Mouse (Mus musculus) kidney, adult 18-20 months (tissue): ENCODE measurements around the gene Slc35d1.
A peak's percentile ranks its signal among the peaks of the same experiment; 100 is the strongest.

ENCODE experiments used
- DNase-seq: peaks from one replicate; pipeline ENCODE4 v3.0.0; 2021

Gene Slc35d1

GRCm38 (mm10) chr4:103214925-103215820 is at the start of gene Slc35d1:
Slc35d1 (minus strand) TSS chr4:103215164.
- peak; percentile 89 for DNase-seq

DNA sequence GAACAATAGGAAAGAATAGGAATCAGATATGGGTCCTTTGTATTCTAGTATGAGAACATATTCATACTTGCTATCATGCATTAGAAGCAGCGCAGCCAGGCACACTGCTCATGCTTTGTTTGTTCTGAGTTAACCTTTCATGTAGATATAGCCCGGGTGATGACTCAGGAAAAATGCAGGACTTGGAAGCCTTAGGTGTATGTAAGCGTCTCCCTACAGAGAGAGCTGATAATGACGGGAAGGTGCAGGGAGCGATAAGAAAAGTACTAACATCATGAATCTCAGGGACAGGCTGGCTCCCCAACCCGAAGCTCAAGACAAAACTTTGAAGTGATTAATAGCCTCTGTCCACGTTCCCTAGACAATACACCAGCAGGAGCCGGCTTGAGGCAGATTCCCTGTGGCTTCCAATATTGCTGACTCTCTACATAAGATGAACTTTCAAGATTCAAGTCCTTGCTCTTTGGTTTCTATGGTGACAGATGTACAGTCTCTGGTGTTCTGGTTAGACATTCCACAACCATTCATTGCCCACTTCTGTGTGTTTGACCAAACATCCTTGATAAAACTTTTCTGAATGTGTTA is 48.9 kb upstream of the Slc35d1 start:
- no peak for DNase-seq

GRCm38 (mm10) chr4:103263378-103263777 is 48.4 kb upstream of the Slc35d1 start:
- no peak for DNase-seq

DNA sequence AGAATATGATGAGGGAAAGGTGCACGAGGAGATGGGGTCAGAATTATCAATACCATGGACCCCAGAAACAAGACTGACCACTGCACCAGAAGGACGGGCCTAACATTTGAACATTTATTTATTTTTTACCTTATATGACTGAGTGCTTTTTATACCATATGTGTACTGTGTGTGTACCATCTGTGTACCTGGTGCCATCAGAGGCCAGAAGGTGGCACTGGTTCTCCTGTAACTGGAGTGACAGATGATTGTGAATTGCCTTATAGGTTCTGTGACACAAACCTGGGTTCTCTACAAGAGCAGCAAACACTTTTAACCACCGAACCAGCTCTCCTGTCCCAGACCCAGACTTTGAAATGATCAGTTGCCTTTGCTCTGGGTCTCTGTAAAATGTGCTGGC is 43.9 kb upstream of the Slc35d1 start:
- no peak for DNase-seq

- DNase-seq: no peak
Measured at GRCm38 (mm10) chr4:103253846-103254245, 38.9 kb upstream of the Slc35d1 start.

GRCm38 (mm10) chr4:103249436-103250085 is 34.6 kb upstream of the Slc35d1 start:
- DNase-seq: no peak

DNA sequence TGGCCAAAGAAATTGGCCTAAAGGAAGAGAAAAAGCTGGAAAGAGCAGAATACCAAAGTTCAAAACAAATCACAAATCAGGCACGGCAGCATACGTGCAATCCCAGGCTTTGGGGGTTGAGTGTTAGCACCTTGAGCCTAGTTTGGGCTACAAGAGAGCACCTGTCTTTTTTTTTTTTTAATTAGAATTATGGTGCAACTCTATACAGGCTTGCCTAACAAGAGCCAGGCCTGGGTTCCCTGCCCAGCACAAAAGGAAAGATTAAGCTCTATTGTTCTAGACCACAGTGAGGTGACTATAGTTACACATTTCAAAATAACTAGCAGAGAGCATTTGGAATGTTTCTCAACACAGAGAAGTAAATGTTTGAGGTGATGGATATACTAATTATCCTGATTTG is 32.8 kb upstream of the Slc35d1 start:
- no peak for DNase-seq

GRCm38 (mm10) chr4:103247249-103247648 is 32.3 kb upstream of the Slc35d1 start:
- DNase-seq: no peak

DNA sequence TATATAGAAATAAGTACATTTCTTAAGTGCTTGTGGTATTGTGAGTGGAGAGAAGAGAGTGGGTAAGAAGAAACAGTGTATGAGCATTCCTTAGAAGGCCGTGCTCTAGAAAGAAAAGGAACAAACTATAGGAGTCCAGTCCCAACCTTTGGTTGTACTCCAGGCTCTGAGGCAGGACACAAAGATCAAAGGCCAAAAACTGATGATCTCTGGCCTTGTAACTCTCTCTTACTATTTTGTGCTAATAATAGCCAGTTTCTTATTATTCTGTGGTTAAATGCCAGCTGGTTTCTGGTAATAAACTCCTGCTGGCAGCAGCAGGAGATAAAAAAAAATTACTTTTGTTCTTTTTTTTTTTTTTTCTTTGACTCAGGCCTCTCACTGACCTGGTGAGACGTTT is 17.2 kb upstream of the Slc35d1 start:
- DNase-seq: no peak

DNA sequence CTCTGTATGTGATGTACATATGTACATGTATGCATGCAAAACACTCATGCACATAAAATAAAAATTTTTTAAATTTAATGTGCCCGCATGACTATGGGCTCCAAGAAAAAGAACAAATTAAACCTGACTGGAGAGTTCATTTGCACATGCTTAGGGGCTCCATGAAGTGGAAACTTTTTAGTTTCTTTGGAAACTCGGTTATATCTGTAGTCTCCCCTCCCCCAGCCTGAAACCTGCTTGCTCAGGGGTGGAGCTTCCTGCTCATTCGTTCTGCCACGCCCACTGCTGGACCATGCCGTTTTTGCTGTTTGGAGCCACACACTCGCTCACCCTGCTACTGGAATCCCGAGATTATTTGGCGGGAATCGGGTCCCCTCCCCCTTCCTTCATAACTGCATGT is 7.9 kb upstream of the Slc35d1 start:
- DNase-seq: no peak

DNA sequence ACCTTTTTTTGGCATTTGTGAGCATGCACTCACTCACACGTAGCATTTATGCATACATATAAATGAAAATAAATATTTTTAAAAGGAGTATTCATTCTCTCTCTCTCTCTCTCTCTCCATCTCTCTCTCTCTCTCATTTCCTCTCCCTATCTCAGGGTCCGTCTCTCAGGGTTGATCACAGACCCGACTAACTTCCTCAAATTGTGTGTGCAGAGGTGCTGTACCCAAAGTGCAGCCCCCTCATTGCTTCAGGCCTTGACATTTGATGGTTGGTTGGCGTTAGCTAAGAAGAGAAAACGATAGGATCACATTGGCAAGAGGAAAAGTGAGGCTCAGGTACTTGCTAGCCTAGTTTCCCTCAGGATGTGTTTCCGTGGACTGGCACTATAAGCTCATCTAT is 6.8 kb upstream of the Slc35d1 start:
- DNase-seq: no peak

DNA sequence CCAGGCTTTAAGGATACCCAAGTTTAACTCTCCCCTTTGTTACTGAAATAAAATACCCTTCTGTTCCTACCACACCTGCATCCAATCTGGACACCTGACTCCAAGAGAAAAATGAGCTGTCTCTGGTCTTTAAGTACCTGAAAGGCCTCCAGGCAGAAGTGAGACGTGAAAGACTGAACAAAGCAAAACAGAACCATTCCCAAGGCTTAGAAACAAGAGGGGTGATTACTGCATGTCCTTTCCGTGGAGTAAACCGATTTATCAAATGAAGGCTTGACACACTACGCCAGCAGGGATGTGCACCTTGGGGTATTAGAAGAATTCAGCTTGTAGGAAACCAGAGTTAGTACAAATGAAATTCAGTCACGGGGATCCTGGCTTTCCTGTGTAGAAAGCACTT is 4.0 kb upstream of the Slc35d1 start:
- DNase-seq: no peak

GRCm38 (mm10) chr4:103216046-103216445 is 1.1 kb upstream of the Slc35d1 start:
- peak; percentile 66 for DNase-seq

DNA sequence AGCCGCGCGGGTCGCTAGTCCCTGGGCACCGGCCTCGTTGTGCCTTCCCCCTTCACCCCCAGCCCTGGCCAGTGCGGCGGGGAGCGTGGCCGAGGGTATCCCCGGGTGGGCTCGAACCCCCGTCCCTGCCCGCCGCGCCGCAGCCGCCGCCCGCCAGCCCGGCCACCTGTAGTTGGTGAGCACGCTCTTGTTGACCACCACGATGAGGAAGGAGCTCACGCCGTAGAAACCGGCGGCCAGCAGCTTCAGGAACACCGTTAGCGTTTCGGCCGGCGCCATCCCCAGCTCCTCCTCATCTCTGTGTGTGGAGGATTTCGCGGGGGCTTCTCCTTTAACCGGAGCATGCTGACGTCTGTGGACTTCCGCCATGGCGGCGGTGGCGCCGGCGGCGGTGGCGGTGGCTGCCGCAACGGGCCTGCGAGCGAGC is 453 bp downstream of the Slc35d1 start:
- peak; percentile 72 for DNase-seq

- DNase-seq: peak; percentile 11
Measured at GRCm38 (mm10) chr4:103213859-103214497, 986 bp downstream of the Slc35d1 start.

GRCm38 (mm10) chr4:103208553-103208952 is 6.4 kb downstream of the Slc35d1 start:
- no peak for DNase-seq

GRCm38 (mm10) chr4:103203646-103204045 is 11.3 kb downstream of the Slc35d1 start:
- no peak for DNase-seq

- no peak for DNase-seq
Measured at GRCm38 (mm10) chr4:103200046-103200445, 14.9 kb downstream of the Slc35d1 start.

GRCm38 (mm10) chr4:103199086-103199485 is 15.9 kb downstream of the Slc35d1 start:
- no peak for DNase-seq

- no peak for DNase-seq
Measured at GRCm38 (mm10) chr4:103197401-103197800, 17.6 kb downstream of the Slc35d1 start.

DNA sequence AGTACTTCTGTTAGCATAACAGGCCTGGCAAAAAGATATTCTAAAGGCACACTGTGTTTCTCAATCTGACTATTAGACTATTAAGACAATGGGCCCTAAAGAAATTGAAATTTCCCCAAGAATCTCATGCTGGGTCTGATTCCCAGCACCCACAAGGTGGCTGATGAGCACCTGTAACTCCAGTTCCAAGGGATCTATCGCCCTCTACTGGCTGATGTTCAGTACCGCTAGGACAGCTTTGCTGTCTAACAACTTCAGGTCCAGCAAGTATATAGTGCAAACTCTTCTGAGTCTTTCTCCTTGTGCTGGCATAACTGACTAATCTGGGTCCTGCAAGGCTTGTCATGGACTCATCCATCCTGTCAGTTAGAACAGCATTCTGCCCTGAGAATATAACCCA is 22.5 kb downstream of the Slc35d1 start:
- DNase-seq: no peak

- DNase-seq: no peak
Measured at GRCm38 (mm10) chr4:103188786-103189640, 26.0 kb downstream of the Slc35d1 start.
